8 mouse cellular contexts compared by ENCODE assay signal in the genomic region with DNA sequence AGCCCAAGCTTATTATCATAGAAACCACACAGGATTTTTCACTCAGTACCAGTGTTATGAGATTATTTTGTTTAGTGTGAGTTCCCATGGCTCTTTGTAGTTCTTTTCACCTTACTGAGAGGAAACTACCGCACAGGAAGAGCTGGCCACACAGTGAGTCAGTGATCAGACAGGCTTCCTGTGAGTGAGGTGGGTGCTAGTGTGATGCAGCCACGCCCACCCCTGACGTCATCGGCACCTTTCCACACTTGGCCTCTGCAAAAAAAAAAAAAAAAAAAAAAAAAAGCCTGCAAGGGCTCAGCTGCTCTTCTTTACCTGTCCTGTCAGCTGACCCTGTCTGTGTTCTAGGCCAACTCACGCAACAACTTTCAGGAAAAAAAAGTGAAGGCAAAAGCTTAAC. TPM values are rescaled to one million over a fixed set of nuclear protein-coding genes. Genes with fewer than 3 reads are reported as not detected.
DNase-seq lines count a peak whose midpoint lies in the region; ATAC-seq and TF ChIP-seq lines count a peak whose summit lies in the region.

No protein-coding gene starts in this region.

- peak; percentile 11 to 50 for DNase-seq in kidney, postnatal 36 days
- DNase-seq in kidney, adult 2 months = no peak
- DNase-seq in embryo, embryonic 11 days = peak; percentile 9
- peak; percentile 92 to 95 for DNase-seq in spleen, adult 2 months (ENCODE audit: low read depth in 1 of 2, low spot score in 2 of 2)
- no peak for DNase-seq in left cerebral cortex, adult 18-20 months (ENCODE audit: low spot score in 2 of 2)
- DNase-seq in cerebellum, adult 2 months = no peak
- no peak for DNase-seq in gastrocnemius, postnatal 4 days (ENCODE audit: low spot score in 2 of 2)

- H3K4me1 ChIP-seq in kidney, adult 2 months (ENCODE audit: control insufficient read depth, insufficient read depth, low read length) = no peaks in the 10 kb centered on the region
- H3K4me1 ChIP-seq in liver, embryonic 12.5 days = peaks cover 49% of the 10 kb centered on the region
- H3K4me1 ChIP-seq in spleen, adult 2 months (ENCODE audit: control insufficient read depth, insufficient read depth, insufficient read length) = peaks cover 14% of the 10 kb centered on the region
- H3K4me1 ChIP-seq in cerebellum, adult 2 months (ENCODE audit: control insufficient read depth, insufficient read depth, low read length) = no peaks in the 10 kb centered on the region

- WGBS in kidney, adult 2 months = 37% methylated on average over 5 of the region's 5 CpGs
- WGBS in liver, embryonic 12.5 days (ENCODE audit: insufficient replicate concordance) = 18% methylated on average over 5 of the region's 5 CpGs
- 7% methylated on average over 5 of the region's 5 CpGs for WGBS in spleen, adult 2 months
- WGBS in cerebellum, adult 2 months = 57% methylated on average over 5 of the region's 5 CpGs

- H3K4me2 ChIP-seq in liver, embryonic 12.5 days = peak overlapping the region; percentile 67

- H3K36me3 ChIP-seq in kidney, adult 2 months (ENCODE audit: control insufficient read depth, insufficient read depth, low read length) = no peaks in the 10 kb centered on the region
- no peaks in the 10 kb centered on the region for H3K36me3 ChIP-seq in liver, embryonic 12.5 days
- no peaks in the 10 kb centered on the region for H3K36me3 ChIP-seq in spleen, adult 2 months (ENCODE audit: control insufficient read depth, insufficient read depth, low read length)

- no peak for TF ChIP-seq CTCF in kidney, adult 2 months (conservative IDR thresholded peaks at IDR 0.05; ENCODE audit: insufficient read depth, insufficient read length, low read depth, low read length)
- no peak for TF ChIP-seq CTCF in spleen, adult 2 months (IDR thresholded peaks at IDR 0.05; ENCODE audit: extremely low read depth, insufficient read depth, insufficient read length, insufficient replicate concordance)
- no peak for TF ChIP-seq CTCF in cerebellum, adult 2 months (IDR thresholded peaks at IDR 0.05; ENCODE audit: borderline replicate concordance, insufficient read depth, low read depth, low read length)

- no peak overlapping the region for H3K9ac ChIP-seq in liver, embryonic 12.5 days

- no peak for TF ChIP-seq POLR2A in kidney, adult 2 months (IDR thresholded peaks at IDR 0.05; ENCODE audit: low read depth, low read length)
- no peak for TF ChIP-seq POLR2A in spleen, adult 2 months (IDR thresholded peaks at IDR 0.05; ENCODE audit: low read depth, low read length)
- no peak for TF ChIP-seq POLR2A in cerebellum, adult 2 months (IDR thresholded peaks at IDR 0.05; ENCODE audit: borderline replicate concordance, insufficient read depth, low read length)

- no peak overlapping the region for H3K4me3 ChIP-seq in kidney, adult 2 months (ENCODE audit: insufficient read depth, low read depth, low read length)
- H3K4me3 ChIP-seq in liver, embryonic 12.5 days = peak overlapping the region; percentile 42
- H3K4me3 ChIP-seq in spleen, adult 2 months (ENCODE audit: extremely low read depth, insufficient read depth, insufficient read length) = no peak overlapping the region
- H3K4me3 ChIP-seq in cerebellum, adult 2 months (replicated peaks; ENCODE audit: insufficient read depth, low read depth, low read length) = no peak overlapping the region

- peak; percentile 82 for ATAC-seq in liver, embryonic 12.5 days

- no peak overlapping the region for H3K27ac ChIP-seq in kidney, adult 2 months (ENCODE audit: insufficient read depth, low read depth, low read length)
- H3K27ac ChIP-seq in liver, embryonic 12.5 days = 0 out of 2 replicates have a peak overlapping the region, but pooled peaks have one; percentile 42
- H3K27ac ChIP-seq in spleen, adult 2 months (ENCODE audit: insufficient read depth, low read length) = no peak overlapping the region; the same call in 1 of the 2 replicates
- H3K27ac ChIP-seq in cerebellum, adult 2 months (ENCODE audit: insufficient read depth, low read length) = no peak overlapping the region

- no peaks in the 10 kb centered on the region for H3K27me3 ChIP-seq in kidney, adult 2 months (replicated peaks; ENCODE audit: control insufficient read depth, insufficient read depth, low read length)
- peaks cover 3% of the 10 kb centered on the region; the same call in 1 of the 2 replicates for H3K27me3 ChIP-seq in liver, embryonic 12.5 days (replicated peaks)
- H3K27me3 ChIP-seq in spleen, adult 2 months (ENCODE audit: control insufficient read depth, insufficient read depth, low read length) = no peaks in the 10 kb centered on the region
- no peaks in the 10 kb centered on the region for H3K27me3 ChIP-seq in cerebellum, adult 2 months (ENCODE audit: control insufficient read depth, insufficient read depth, low read length)

- H3K9me3 ChIP-seq in liver, embryonic 12.5 days (replicated peaks) = no peaks in the 10 kb centered on the region

RNA-seq across cellular contexts. Expression of gene Fasl, which starts 21.6 kb away (rescaled TPM):
- polyA plus RNA-seq in kidney, adult 2 months (2012; rRNA removed) = 0.04 and 0.16 TPM in 2 replicates
- polyA plus RNA-seq in liver, embryonic 12.5 days (2016; fragmentation: Nextera tagmentation; extraction: Ambion mirVana) = not detected in 2 replicates
- polyA plus RNA-seq in spleen, adult 2 months (2012; rRNA removed) = 1.1 and 1.2 TPM in 2 replicates
- total RNA-seq in left cerebral cortex, adult 18-20 months (2021) = under 1 TPM in 1 of 2 experiments, not detected in 1; 0.19 TPM
- 0.36 and 0.47 TPM in 2 replicates for polyA plus RNA-seq in cerebellum, adult 2 months (2012; rRNA removed)
- not detected for total RNA-seq in gastrocnemius, postnatal 4 days (2021)

Comparison
In these comparisons a context has a peak if more than half of its experiments do, and no peak if none do; other contexts are left out.
1. DNase-seq: peak in kidney, postnatal 36 days (2 of 2), embryo, embryonic 11 days (single experiment) and spleen, adult 2 months (2 of 2); none in kidney, adult 2 months (single experiment), left cerebral cortex, adult 18-20 months (0 of 2), cerebellum, adult 2 months (0 of 2) and gastrocnemius, postnatal 4 days (0 of 2).